Mouse (Mus musculus) thymus, adult 2 months (tissue): ENCODE data around the gene Fam69a. TPM values are rescaled to one million over a fixed set of nuclear protein-coding genes. Genes with fewer than 3 reads are reported as not detected.
"Not testable (repeated sequence)": the region's sequence is repeated elsewhere in the genome, so short reads cannot be mapped to it uniquely, and the experiment has no call there.

Experiments used
- DNase-seq: peaks from one replicate; pipeline ENCODE4 v3.0.0; 2021
- H3K27ac ChIP-seq: fragments of 200-500 bp; 2 replicates; pipeline ENCODE4 v1.5.1; 2012; ENCODE audit warnings: low read length, control low read depth; ENCODE audit not compliant: control insufficient read depth, insufficient read depth
- H3K27me3 ChIP-seq: fragments of 200-500 bp; 2 replicates; pipeline ENCODE4 v1.6.1; 2012; ENCODE audit warnings: mild to moderate bottlenecking, low read length, moderate library complexity, mixed read lengths; ENCODE audit not compliant: control insufficient read depth, insufficient read depth
- H3K36me3 ChIP-seq: fragments of 200-500 bp; 2 replicates; pipeline ENCODE4 v1.6.1; 2012; ENCODE audit warnings: mild to moderate bottlenecking, low read length, moderate library complexity; ENCODE audit not compliant: control insufficient read depth, insufficient read depth
- H3K4me1 ChIP-seq: fragments of 200-500 bp; replicated peaks from 2 replicates; pipeline ENCODE4 v1.6.1; 2012; ENCODE audit warnings: low read length; ENCODE audit not compliant: control insufficient read depth, insufficient read depth
- H3K4me3 ChIP-seq: fragments of 200-500 bp; 2 replicates; pipeline ENCODE4 v1.5.1; 2012; ENCODE audit warnings: mild to moderate bottlenecking, low read length, control low read depth, moderate library complexity; ENCODE audit not compliant: control insufficient read depth, insufficient read depth
- CTCF ChIP-seq: fragments of 200-500 bp; IDR thresholded peaks from 2 replicates; pipeline ENCODE4 v1.5.1; 2012; ENCODE audit warnings: mild to moderate bottlenecking, control low read depth, low read length, moderate library complexity, borderline replicate concordance; ENCODE audit not compliant: control insufficient read depth, poor library complexity, insufficient read depth; ENCODE audit errors: extremely low read depth
- POLR2A ChIP-seq: fragments of 200-500 bp; IDR thresholded peaks from 2 replicates; pipeline ENCODE4 v1.6.1; 2012; ENCODE audit warnings: mild to moderate bottlenecking, low read length, control low read depth, moderate library complexity; ENCODE audit not compliant: control insufficient read depth, poor library complexity, insufficient read depth; ENCODE audit errors: extremely low read depth
- WGBS: fragments of 180-500 bp; shearing (Covaris S2); methylation state at CpG from one replicate; pipeline ENCODE4 v1.1.7; 2018; 5-methylcytosine and 5-hydroxymethylcytosine counted together
- polyA plus RNA-seq: library from polyadenylated mRNA; depleted of rRNA; stranded (reverse); fragments of >200 nt; gene quantifications from 2 replicates; pipeline ENCODE4 v1.2.3, GENCODE M21; 2012

The Fam69a gene
- polyA plus RNA-seq, 1 experiment, result 2.3 TPM

DNA sequence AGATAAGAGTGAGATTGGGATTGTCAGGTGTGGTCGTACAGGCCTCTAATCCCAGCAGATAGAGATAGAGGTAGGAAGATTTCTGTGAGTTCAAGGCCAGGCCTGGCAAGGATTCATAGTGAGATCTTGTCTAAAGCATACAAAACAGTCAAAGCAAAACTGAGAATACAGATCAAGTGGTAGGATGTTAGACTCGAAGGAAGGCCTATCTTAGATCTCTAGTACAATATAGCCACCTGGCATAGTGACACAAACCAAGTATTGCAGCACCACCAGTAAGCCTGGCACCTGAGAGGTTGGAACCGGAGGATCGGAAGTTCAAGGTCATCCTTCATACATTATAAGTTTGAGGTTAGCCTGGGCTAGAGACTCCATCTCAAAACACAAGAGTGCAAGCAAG, 15.8 kb downstream of the Fam69a start:
- Histone ChIP-seq H3K27me3 (no peaks in the 10 kb centered on the region), H3K4me3 (no peak overlapping the region), H3K36me3 (no peaks in the 10 kb centered on the region), H3K4me1 (peaks cover 2% of the 10 kb centered on the region; the same call in 1 of the 2 replicates), H3K27ac (no peak overlapping the region)
- no peak for DNase-seq
- TF ChIP-seq POLR2A (no peak), CTCF (no peak)
- WGBS, result 74% methylated on average over 4 of the region's 4 CpGs

DNA sequence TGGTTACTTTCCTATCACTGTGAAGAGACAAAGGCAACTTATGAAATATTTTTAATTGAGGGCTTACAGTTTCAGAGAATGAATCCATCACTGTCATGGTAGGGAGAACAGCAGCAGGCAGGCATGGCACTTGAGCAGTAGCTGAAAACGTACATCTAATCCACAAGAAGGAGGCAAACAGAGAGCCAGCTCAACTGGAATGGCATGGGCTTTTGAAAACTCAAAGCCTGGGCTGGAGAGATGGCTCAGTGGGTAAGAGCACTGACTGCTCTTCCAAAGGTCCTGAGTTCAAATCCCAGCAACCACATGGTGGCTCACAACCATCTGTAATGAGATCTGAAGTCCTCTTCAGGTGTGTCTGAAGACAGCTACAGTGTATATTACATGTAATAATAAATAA, 17.1 kb downstream of the Fam69a start:
- not testable (repeated sequence) for H3K27me3 ChIP-seq, H3K4me3 ChIP-seq, H3K4me1 ChIP-seq, H3K36me3 ChIP-seq, DNase-seq, H3K27ac ChIP-seq
- 90% methylated on average over 1 of the region's 1 CpGs for WGBS

DNA sequence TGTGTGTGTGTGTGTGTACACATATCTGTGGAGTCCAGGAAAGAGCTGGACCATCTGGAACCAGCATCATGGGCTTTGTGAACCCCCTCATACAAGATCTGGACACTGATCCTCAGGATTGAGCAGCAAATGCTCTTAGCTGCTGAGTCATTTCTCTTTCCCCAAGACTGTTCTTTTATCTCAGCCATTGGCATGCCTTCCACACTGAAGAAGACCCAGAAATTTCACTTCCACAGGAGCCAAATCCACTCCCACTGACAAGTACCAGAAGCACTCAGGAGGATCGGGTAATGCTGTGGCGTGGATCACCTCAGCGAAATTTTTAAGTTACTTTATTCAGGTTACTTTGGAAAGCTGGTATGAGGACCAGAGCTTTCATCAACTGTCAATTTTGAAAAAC, 18.8 kb downstream of the Fam69a start:
- H3K4me3 ChIP-seq, result no peak overlapping the region
- no peak for TF ChIP-seq POLR2A
- TF ChIP-seq CTCF, result no peak
- H3K36me3 ChIP-seq, result no peaks in the 10 kb centered on the region
- WGBS, result 86% methylated on average over 3 of the region's 3 CpGs
- DNase-seq, result no peak
- peaks cover 6% of the 10 kb centered on the region for H3K4me1 ChIP-seq
- H3K27ac ChIP-seq, result no peak overlapping the region
- H3K27me3 ChIP-seq, result no peaks in the 10 kb centered on the region

DNA sequence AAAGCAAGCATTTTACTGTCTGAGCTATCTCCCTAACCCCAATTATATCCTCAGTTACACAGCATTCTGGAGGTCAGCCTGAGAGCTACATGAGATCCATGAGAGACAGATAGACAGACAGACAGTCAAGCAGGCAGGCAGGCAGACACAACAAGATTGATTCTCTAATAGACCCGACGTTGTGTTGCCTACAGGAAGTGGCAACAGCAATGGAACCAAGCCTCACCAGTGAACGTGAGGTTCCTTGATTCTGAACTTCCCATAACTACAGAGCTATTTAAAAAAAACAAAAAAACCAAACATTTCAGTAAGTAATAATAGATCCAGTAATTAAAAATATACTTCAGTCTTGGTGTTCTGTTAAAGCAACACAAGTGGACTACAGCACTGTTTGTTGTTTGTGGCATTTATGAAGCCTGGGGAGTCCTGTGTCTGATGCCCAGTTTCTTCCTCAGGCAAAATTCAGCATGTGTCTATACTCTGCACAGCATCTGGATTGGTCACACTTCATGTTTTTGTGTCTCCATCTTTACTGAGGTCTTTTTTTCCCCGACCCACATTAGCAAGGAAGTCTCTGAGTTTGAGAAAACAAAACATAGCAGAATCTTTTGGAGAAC, 19.9 kb downstream of the Fam69a start:
- Histone ChIP-seq H3K27me3 (no peaks in the 10 kb centered on the region), H3K27ac (no peak overlapping the region), H3K4me3 (no peak overlapping the region), H3K36me3 (no peaks in the 10 kb centered on the region), H3K4me1 (peaks cover 8% of the 10 kb centered on the region)
- TF ChIP-seq CTCF, result no peak
- TF ChIP-seq POLR2A, result no peak
- 13% methylated on average over 4 of the region's 4 CpGs for WGBS
- no peak for DNase-seq

DNA sequence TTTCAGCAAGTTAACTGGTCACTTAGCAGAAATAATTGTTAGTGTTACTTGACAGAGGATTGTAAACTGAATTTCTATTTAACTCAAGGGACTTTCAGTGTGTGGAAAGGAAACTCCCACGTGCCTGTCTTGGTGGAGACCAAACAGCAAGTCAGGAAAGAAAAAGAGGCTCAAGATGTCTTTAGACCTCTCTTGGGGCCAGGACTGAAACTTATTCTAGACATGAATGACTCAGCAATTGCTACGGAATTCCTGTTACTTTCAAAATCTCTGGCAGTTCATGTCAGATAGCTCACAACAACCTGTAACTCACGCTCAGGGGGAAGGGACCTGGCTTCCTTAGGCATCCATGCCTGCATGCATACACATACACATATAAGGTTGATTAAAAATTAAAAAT, 20.7 kb downstream of the Fam69a start:
- H3K36me3 ChIP-seq, result no peaks in the 10 kb centered on the region
- no peak overlapping the region for H3K4me3 ChIP-seq
- no peaks in the 10 kb centered on the region for H3K27me3 ChIP-seq
- no peak overlapping the region for H3K27ac ChIP-seq
- no peak for DNase-seq
- WGBS, result 58% methylated on average over 3 of the region's 3 CpGs
- H3K4me1 ChIP-seq, result peaks cover 13% of the 10 kb centered on the region
- TF ChIP-seq POLR2A (no peak), CTCF (no peak)

DNA sequence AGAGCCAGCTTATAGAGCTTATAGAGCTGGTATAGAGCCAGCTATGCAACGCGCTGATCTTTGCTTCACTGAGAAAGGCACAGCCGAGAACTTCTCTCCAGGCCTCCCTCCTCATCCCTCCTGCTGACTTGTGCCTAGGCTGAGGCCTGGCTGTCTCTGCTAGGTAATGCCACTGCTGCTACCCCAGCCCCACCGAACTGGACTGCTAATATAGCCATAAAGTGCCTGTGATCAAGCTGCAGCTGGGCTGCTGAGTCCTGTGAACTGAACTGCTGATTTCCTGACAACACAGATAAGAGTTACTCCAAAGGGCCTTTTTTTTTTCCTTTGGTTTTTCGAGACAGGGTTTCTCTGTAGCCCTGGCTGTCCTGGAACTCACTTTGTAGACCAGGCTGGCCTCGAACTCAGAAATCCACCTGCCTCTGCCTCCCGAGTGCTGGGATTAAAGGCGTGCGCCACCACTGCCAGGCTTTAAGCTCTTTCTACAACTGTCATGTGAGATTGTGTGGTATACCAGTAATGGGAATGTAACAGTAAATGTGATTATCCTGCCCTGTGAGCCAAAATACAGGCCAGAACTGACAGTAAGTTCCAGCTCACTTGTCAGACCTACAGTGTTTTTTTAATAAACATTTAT, 21.4 kb downstream of the Fam69a start:
- Histone ChIP-seq H3K27ac (no peak overlapping the region), H3K4me1 (peaks cover 16% of the 10 kb centered on the region), H3K4me3 (no peak overlapping the region), H3K27me3 (no peaks in the 10 kb centered on the region), H3K36me3 (no peaks in the 10 kb centered on the region)
- 65% methylated on average over 9 of the region's 9 CpGs for WGBS
- no peak for DNase-seq
- TF ChIP-seq CTCF (no peak), POLR2A (no peak)

DNA sequence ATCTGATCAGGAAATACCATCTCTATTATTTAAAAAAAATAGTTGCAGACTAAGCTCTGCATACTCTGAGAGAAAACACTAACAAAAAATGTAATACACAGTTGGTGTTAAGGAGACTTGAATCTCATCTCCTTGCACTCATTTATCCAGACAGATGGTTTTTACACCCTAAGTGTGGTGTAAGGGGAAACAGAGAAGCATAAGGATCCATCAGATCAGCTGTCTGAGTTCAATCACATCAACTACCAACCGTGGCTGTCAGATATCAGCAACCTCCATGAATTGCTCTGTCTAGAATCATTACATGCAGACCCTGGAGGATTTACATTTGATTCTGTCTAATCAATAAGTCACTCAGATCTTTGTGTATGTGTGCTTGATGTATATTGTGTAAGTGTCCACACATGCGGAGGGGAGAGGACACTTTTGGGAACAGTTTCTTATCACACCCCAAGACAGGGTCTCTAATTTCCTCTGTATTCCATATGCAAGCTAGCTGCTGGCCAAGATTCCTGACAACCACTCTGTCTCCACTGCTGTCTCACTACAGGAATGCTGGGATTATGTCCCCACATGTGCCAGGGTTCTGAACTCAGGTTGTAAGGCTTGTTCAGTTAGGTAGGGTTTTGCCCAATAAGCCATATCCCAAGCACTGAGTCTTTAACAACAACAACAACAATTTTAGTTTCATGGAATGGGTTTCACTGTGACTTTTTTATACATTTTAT, 22.7 kb downstream of the Fam69a start:
- TF ChIP-seq CTCF (no peak), POLR2A (no peak)
- 94% methylated on average over 2 of the region's 2 CpGs for WGBS
- peaks cover 16% of the 10 kb centered on the region for H3K4me1 ChIP-seq

More for the DNA sequence above, 22.7 kb downstream of the Fam69a start:
- no peaks in the 10 kb centered on the region for H3K36me3 ChIP-seq
- H3K27me3 ChIP-seq, result no peaks in the 10 kb centered on the region
- H3K27ac ChIP-seq, result no peak overlapping the region
- no peak for DNase-seq
- no peak overlapping the region for H3K4me3 ChIP-seq
